Mouse (Mus musculus) thymus, adult 2 months (tissue): Measurements from ENCODE around the gene Chia1. TPM values are rescaled to one million over a fixed set of nuclear protein-coding genes. Genes with fewer than 3 reads are reported as not detected.

ENCODE experiments used
- DNase-seq: peaks from one replicate; pipeline ENCODE4 v3.0.0; 2021
- H3K27ac ChIP-seq: fragments of 200-500 bp; 2 replicates; pipeline ENCODE4 v1.5.1; 2012; ENCODE audit warnings: low read length, control low read depth; ENCODE audit not compliant: control insufficient read depth, insufficient read depth
- H3K27me3 ChIP-seq: fragments of 200-500 bp; 2 replicates; pipeline ENCODE4 v1.6.1; 2012; ENCODE audit warnings: mild to moderate bottlenecking, low read length, moderate library complexity, mixed read lengths; ENCODE audit not compliant: control insufficient read depth, insufficient read depth
- H3K36me3 ChIP-seq: fragments of 200-500 bp; 2 replicates; pipeline ENCODE4 v1.6.1; 2012; ENCODE audit warnings: mild to moderate bottlenecking, low read length, moderate library complexity; ENCODE audit not compliant: control insufficient read depth, insufficient read depth
- H3K4me1 ChIP-seq: fragments of 200-500 bp; replicated peaks from 2 replicates; pipeline ENCODE4 v1.6.1; 2012; ENCODE audit warnings: low read length; ENCODE audit not compliant: control insufficient read depth, insufficient read depth
- H3K4me3 ChIP-seq: fragments of 200-500 bp; 2 replicates; pipeline ENCODE4 v1.5.1; 2012; ENCODE audit warnings: mild to moderate bottlenecking, low read length, control low read depth, moderate library complexity; ENCODE audit not compliant: control insufficient read depth, insufficient read depth
- CTCF ChIP-seq: fragments of 200-500 bp; IDR thresholded peaks from 2 replicates; pipeline ENCODE4 v1.5.1; 2012; ENCODE audit warnings: mild to moderate bottlenecking, control low read depth, low read length, moderate library complexity, borderline replicate concordance; ENCODE audit not compliant: control insufficient read depth, poor library complexity, insufficient read depth; ENCODE audit errors: extremely low read depth
- POLR2A ChIP-seq: fragments of 200-500 bp; IDR thresholded peaks from 2 replicates; pipeline ENCODE4 v1.6.1; 2012; ENCODE audit warnings: mild to moderate bottlenecking, low read length, control low read depth, moderate library complexity; ENCODE audit not compliant: control insufficient read depth, poor library complexity, insufficient read depth; ENCODE audit errors: extremely low read depth
- WGBS: fragments of 180-500 bp; shearing (Covaris S2); methylation state at CpG from one replicate; pipeline ENCODE4 v1.1.7; 2018; 5-methylcytosine and 5-hydroxymethylcytosine counted together
- polyA plus RNA-seq: library from polyadenylated mRNA; depleted of rRNA; stranded (reverse); fragments of >200 nt; gene quantifications from 2 replicates; pipeline ENCODE4 v1.2.3, GENCODE M21; 2012; rRNA removed

Chia1 gene
- polyA plus RNA-seq, 1 experiment: 0.20 TPM

- Histone ChIP-seq H3K36me3 (no peaks in the 10 kb centered on the region), H3K27ac (no peak overlapping the region), H3K27me3 (no peaks in the 10 kb centered on the region), H3K4me3 (no peak overlapping the region), H3K4me1 (no peaks in the 10 kb centered on the region)
- TF ChIP-seq POLR2A (no peak), CTCF (no peak)
- WGBS: 93% methylated on average over 13 of the region's 13 CpGs
- no peak for DNase-seq
Observed at GRCm38 (mm10) chr3:106177509-106178189, 64.6 kb downstream of the Chia1 start.

Other genes starting within 250 kb of the Chia1 start
- 0.68 and 0.90 TPM in 2 replicates for gene Adora3, start 242.4 kb upstream of the Chia1 start, polyA plus RNA-seq
- 0.82 and 1.1 TPM in 2 replicates for gene Tmigd3, start 242.3 kb upstream of the Chia1 start, polyA plus RNA-seq
- 2.6 and 3.7 TPM in 2 replicates for gene I830077J02Rik, start 180.6 kb upstream of the Chia1 start, polyA plus RNA-seq
- gene Wdr77, start 153.9 kb upstream of the Chia1 start, polyA plus RNA-seq: 46.1 and 56.1 TPM in 2 replicates
- 139 and 148 TPM in 2 replicates for gene Atp5f1, start 153.1 kb upstream of the Chia1 start, polyA plus RNA-seq
- gene Ovgp1, start 139.5 kb upstream of the Chia1 start, polyA plus RNA-seq: 3.5 and 3.9 TPM in 2 replicates
- 0.19 and 0.29 TPM in 2 replicates for gene Pifo, start 98.6 kb upstream of the Chia1 start, polyA plus RNA-seq
- 0.12 and 0.27 TPM in 2 replicates for gene Chil5, start 80.4 kb upstream of the Chia1 start, polyA plus RNA-seq
- 2.2 and 3.3 TPM in 2 replicates for gene Chil3, start 54.3 kb downstream of the Chia1 start, polyA plus RNA-seq
- gene Chil4, start 106.3 kb downstream of the Chia1 start, polyA plus RNA-seq: 0.61 and 0.89 TPM in 2 replicates